Mouse (Mus musculus) gastrocnemius, adult 18-20 months (tissue): ENCODE data around the gene Vmn1r83. TPM values are rescaled to one million over a fixed set of nuclear protein-coding genes. Genes with fewer than 3 reads are reported as not detected.

Source experiments
- DNase-seq: peaks from one replicate; pipeline ENCODE4 v3.0.0; 2021; ENCODE audit warnings: low spot score
- long read RNA-seq, 2 experiments: library from polyadenylated mRNA; stranded (forward); transcript quantifications; one replicate each; pipeline ENCODE4 v2.0.0; 2021
- microRNA-seq: library from miRNA; unstranded; fragments of <30 nt; microRNA quantifications from one replicate; pipeline ENCODE4 v1.2.0, GENCODE M21; 2021
- total RNA-seq, 2 experiments: library from RNA; stranded (reverse); gene quantifications; 2 replicates each; pipeline ENCODE4 v1.2.3; 2021

Vmn1r83 gene
- total RNA-seq, result not detected
- long read RNA-seq, experiment 1, result 0 reads
- long read RNA-seq, experiment 2, result 0 reads

DNA sequence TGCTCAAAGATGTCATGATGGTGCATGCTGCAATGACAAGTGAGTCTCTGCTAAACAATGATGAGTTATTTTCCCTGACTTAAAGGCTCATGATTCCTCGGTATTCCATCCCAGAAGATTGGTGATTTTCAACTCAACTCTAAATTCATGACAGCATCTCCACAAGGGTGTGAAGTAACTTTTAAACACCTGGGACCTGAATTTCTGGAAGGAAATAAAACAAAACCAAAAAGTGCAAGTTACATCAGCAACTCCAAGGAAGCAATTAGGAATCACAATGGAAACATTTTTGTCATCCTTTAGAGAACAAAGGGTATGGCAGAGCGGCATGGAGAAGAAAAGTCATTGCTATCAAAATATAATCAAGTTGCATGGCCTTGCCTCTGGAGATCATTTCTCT is at the start of gene Vmn1r83:
TSS of gene Vmn1r83 (minus strand) at position 101 of the 400 bp plus-strand sequence.
- DNase-seq, result no peak

DNA sequence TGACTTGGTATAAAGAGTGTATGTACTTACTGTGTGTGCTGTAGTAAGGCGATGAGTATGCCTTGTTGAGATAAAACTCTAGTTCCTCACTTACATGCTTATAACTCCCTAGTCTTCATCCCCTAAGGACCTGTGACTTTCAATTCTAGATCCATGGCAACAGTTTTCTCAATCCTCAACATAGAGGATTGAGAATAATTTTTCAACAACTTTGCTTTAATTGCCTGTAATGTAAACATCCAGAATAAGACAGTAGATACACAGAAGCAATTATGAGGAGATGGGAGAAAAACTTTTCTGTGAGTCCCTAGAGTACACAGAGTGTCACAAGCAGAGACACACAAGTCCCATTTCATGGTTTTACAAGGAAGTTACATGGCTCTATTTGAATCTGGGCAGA is 39.9 kb upstream of the Vmn1r83 start, which contains the start of gene Vmn1r84:
TSS of gene Vmn1r84 (minus strand) at position 101 of the 400 bp plus-strand sequence.
- DNase-seq, result no peak

DNA sequence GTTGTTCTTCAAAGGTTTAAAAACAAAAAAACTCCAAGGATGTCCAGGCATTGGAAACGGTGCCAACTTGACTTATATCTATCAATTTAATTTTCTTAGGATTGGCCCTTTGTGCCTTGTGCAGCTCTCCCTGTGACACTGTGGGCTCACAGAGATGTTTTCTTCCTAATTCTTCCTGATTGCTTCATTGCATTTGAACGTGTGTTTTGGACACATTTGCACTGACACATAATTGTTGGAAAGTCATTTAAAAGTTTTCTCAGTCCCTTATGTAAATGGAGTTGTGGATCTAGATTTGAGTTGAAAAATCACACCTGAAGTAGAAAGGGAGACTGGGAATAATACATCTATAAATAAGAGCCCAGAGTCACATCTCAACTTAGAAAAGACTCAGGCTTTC is 29.2 kb downstream of the Vmn1r83 start, which contains the start of gene Vmn1r82:
TSS of gene Vmn1r82 (plus strand) at position 301 of the 400 bp plus-strand sequence.
- no peak for DNase-seq

Small RNA genes within 50 kb of the gene (microRNA-seq; reads per million reads assigned to microRNA genes)
- gene Gm23521, result not detected

Other genes starting within 250 kb of the Vmn1r83 start
- gene Vmn1r78, start 179.2 kb downstream of the Vmn1r83 start, total RNA-seq, result not detected
- gene Vmn1r79, start 158.2 kb downstream of the Vmn1r83 start, total RNA-seq, result not detected
- gene Vmn1r80, start 140.2 kb downstream of the Vmn1r83 start, total RNA-seq, result not detected
- gene Vmn1r81, start 61.2 kb downstream of the Vmn1r83 start, total RNA-seq, result not detected
- not detected for gene Vmn1r82, start 29.1 kb downstream of the Vmn1r83 start, total RNA-seq
- not detected for gene Vmn1r84, start 39.8 kb upstream of the Vmn1r83 start, total RNA-seq
- gene Zfp551, start 93.3 kb upstream of the Vmn1r83 start, total RNA-seq, result 1 to 10 TPM; 1.2 to 1.6 TPM
- 1 to 10 TPM; 4.5 to 4.8 TPM for gene Zfp606, start 148.8 kb upstream of the Vmn1r83 start, total RNA-seq
- gene 2900092C05Rik, start 183.0 kb upstream of the Vmn1r83 start, total RNA-seq, result not detected